Mouse (Mus musculus) thymus, adult 2 months (tissue): ENCODE measurements at regions not wholly inside any gene's neighbourhood (a gene's known extent, or its start where the extent isn't known, plus 50 kb on each side); places are given as distances from the start of the nearest gene placed in this dataset.

Experiments
- DNase-seq: peaks from one replicate; pipeline ENCODE4 v3.0.0; 2021
- H3K27ac ChIP-seq: fragments of 200-500 bp; 2 replicates; pipeline ENCODE4 v1.5.1; 2012; ENCODE audit warnings: low read length, control low read depth; ENCODE audit not compliant: control insufficient read depth, insufficient read depth
- H3K27me3 ChIP-seq: fragments of 200-500 bp; 2 replicates; pipeline ENCODE4 v1.6.1; 2012; ENCODE audit warnings: mild to moderate bottlenecking, low read length, moderate library complexity, mixed read lengths; ENCODE audit not compliant: control insufficient read depth, insufficient read depth
- H3K36me3 ChIP-seq: fragments of 200-500 bp; 2 replicates; pipeline ENCODE4 v1.6.1; 2012; ENCODE audit warnings: mild to moderate bottlenecking, low read length, moderate library complexity; ENCODE audit not compliant: control insufficient read depth, insufficient read depth
- H3K4me1 ChIP-seq: fragments of 200-500 bp; replicated peaks from 2 replicates; pipeline ENCODE4 v1.6.1; 2012; ENCODE audit warnings: low read length; ENCODE audit not compliant: control insufficient read depth, insufficient read depth
- H3K4me3 ChIP-seq: fragments of 200-500 bp; 2 replicates; pipeline ENCODE4 v1.5.1; 2012; ENCODE audit warnings: mild to moderate bottlenecking, low read length, control low read depth, moderate library complexity; ENCODE audit not compliant: control insufficient read depth, insufficient read depth
- CTCF ChIP-seq: fragments of 200-500 bp; IDR thresholded peaks from 2 replicates; pipeline ENCODE4 v1.5.1; 2012; ENCODE audit warnings: mild to moderate bottlenecking, control low read depth, low read length, moderate library complexity, borderline replicate concordance; ENCODE audit not compliant: control insufficient read depth, poor library complexity, insufficient read depth; ENCODE audit errors: extremely low read depth
- POLR2A ChIP-seq: fragments of 200-500 bp; IDR thresholded peaks from 2 replicates; pipeline ENCODE4 v1.6.1; 2012; ENCODE audit warnings: mild to moderate bottlenecking, low read length, control low read depth, moderate library complexity; ENCODE audit not compliant: control insufficient read depth, poor library complexity, insufficient read depth; ENCODE audit errors: extremely low read depth
- WGBS: fragments of 180-500 bp; shearing (Covaris S2); methylation state at CpG from one replicate; pipeline ENCODE4 v1.1.7; 2018; 5-methylcytosine and 5-hydroxymethylcytosine counted together

GRCm38 (mm10) chr4:6514823-6515222 is 1721.7 kb upstream of the Impad1 start:
- TF ChIP-seq POLR2A: no peak
- TF ChIP-seq CTCF: no peak
- Histone ChIP-seq H3K4me3 (no peak overlapping the region), H3K27me3 (no peaks in the 10 kb centered on the region), H3K36me3 (no peaks in the 10 kb centered on the region), H3K27ac (no peak overlapping the region), H3K4me1 (no peaks in the 10 kb centered on the region)
- peak; percentile 75 for DNase-seq
- 21% methylated on average over 6 of the region's 6 CpGs for WGBS

DNA sequence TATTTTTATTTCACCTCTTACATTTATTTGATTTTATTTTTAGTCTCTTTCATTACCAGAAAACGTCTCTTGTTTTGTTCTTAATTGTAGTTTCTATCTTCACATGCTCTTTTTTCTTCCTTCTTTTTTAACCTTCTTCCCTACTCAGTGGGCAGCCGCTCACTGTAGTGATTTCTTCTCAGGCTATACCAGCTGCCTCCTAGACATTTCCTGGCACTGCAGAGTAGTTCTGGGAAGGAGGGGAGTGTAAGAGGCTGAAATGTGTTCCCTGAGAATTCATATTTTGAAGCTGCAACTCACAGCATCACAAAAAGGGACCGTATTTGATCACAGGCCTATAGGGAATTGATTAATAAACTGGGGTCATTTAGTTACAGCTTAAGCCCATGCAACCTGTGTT is 1720.5 kb upstream of the Impad1 start:
- no peak overlapping the region for H3K27ac ChIP-seq
- no peaks in the 10 kb centered on the region for H3K27me3 ChIP-seq
- H3K4me3 ChIP-seq: no peak overlapping the region
- WGBS: 85% methylated on average over 3 of the region's 3 CpGs
- H3K36me3 ChIP-seq: no peaks in the 10 kb centered on the region
- peaks cover 3% of the 10 kb centered on the region for H3K4me1 ChIP-seq
- DNase-seq: no peak
- TF ChIP-seq CTCF (no peak), POLR2A (no peak)

- Histone ChIP-seq H3K4me1 (peaks cover 6% of the 10 kb centered on the region), H3K36me3 (no peaks in the 10 kb centered on the region), H3K27ac (no peak overlapping the region), H3K4me3 (no peak overlapping the region), H3K27me3 (no peaks in the 10 kb centered on the region)
- peak; percentile 84 for DNase-seq
- WGBS: 36% methylated on average over 12 of the region's 12 CpGs
- TF ChIP-seq CTCF (no peak), POLR2A (no peak)
These were observed 1719.7 kb upstream of the Impad1 start for GRCm38 (mm10) chr4:6512749-6513364.

- no peaks in the 10 kb centered on the region for H3K27me3 ChIP-seq
- no peak overlapping the region for H3K27ac ChIP-seq
- no peaks in the 10 kb centered on the region for H3K36me3 ChIP-seq
- TF ChIP-seq POLR2A (no peak), CTCF (no peak)
- WGBS: 57% methylated on average over 5 of the region's 5 CpGs
- H3K4me1 ChIP-seq: peaks cover 6% of the 10 kb centered on the region
- H3K4me3 ChIP-seq: no peak overlapping the region
- peak; percentile 30 for DNase-seq
These were observed 1714.9 kb upstream of the Impad1 start for GRCm38 (mm10) chr4:6508091-6508490.
